15 mouse cellular contexts compared by ENCODE assay signal in the genomic region with DNA sequence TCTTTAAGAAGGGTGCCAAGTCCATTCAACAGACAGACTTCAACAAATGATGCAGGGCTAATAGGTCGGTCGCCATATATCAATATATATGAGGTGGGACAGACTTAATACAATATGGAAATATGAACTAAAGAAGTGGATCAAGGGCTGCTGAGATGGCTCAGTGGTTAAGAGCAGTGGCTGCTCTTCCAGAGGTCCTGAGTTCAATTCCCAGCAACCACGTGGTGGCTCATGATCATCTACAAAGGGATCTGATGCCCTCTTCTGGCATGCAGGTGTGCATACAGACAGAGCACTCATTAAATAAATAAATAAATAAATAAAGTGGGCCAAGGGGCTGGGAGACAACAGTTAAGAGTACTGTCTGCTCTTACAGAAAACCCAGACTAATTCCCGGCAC.
"Had no signal": no experiment of that assay in that cellular context is flagged by ENCODE, and none has a peak within 500 bp of the region (broad histone marks: within the 10 kb centered on the region; RNA-seq: fewer than 3 reads in every experiment).

No protein-coding gene starts in this region.

- ATAC-seq: lung, postnatal 0 days; midbrain, embryonic 16.5 days had no signal

- DNase-seq: kidney, adult 18-20 months; kidney, adult 9 months; kidney, postnatal 10 days; kidney, postnatal 36 days; liver, embryonic 13.5 days; lung, embryonic 14.5 days; thymus, adult 2 months; thymus, postnatal 14 days; thymus, postnatal 4 days had no signal

- H3K4me2 ChIP-seq: limb, embryonic 13.5 days; liver, embryonic 13.5 days; lung, embryonic 14.5 days; midbrain, embryonic 12.5 days had no signal

- H3K36me3 ChIP-seq: limb, embryonic 10.5 days; limb, embryonic 13.5 days; liver, embryonic 13.5 days; midbrain, embryonic 12.5 days had no signal

- H3K27ac ChIP-seq: limb, embryonic 10.5 days; limb, embryonic 13.5 days; liver, embryonic 13.5 days; macrophage; midbrain, embryonic 12.5 days had no signal

- H3K27me3 ChIP-seq: limb, embryonic 13.5 days; liver, embryonic 13.5 days; midbrain, embryonic 12.5 days had no signal

- H3K9me3 ChIP-seq: limb, embryonic 10.5 days; limb, embryonic 13.5 days; liver, embryonic 13.5 days; midbrain, embryonic 12.5 days had no signal

- H3K9ac ChIP-seq: limb, embryonic 13.5 days; liver, embryonic 13.5 days; lung, embryonic 14.5 days; midbrain, embryonic 12.5 days had no signal

- H3K4me3 ChIP-seq: limb, embryonic 10.5 days; limb, embryonic 13.5 days; liver, embryonic 13.5 days; midbrain, embryonic 12.5 days had no signal
